Mouse (Mus musculus) embryo, embryonic 9.5 days (tissue): ENCODE data around the gene Rbm48.
"Not testable (repeated sequence)": the region's sequence is repeated elsewhere in the genome, so short reads cannot be mapped to it uniquely, and the experiment has no call there.

Source experiments
- DNase-seq: peaks from one replicate; pipeline ENCODE4 v3.0.0-alpha.2; 2017; ENCODE audit errors: extremely low spot score

Gene Rbm48

GRCm38 (mm10) chr5:3596399-3596766 lies at the start of gene Rbm48:
Gene Rbm48, minus strand, starts transcription at chr5:3596585.
- DNase-seq = peak; percentile 75

GRCm38 (mm10) chr5:3645326-3645725 lies 48.9 kb upstream of the Rbm48 start:
- no peak for DNase-seq

- DNase-seq = no peak
Measured at GRCm38 (mm10) chr5:3644621-3645020, 48.2 kb upstream of the Rbm48 start.

- DNase-seq = no peak
Measured at GRCm38 (mm10) chr5:3635286-3635685, 38.9 kb upstream of the Rbm48 start.

GRCm38 (mm10) chr5:3633951-3634350 lies 37.6 kb upstream of the Rbm48 start:
- no peak for DNase-seq

- no peak for DNase-seq
Measured at GRCm38 (mm10) chr5:3633315-3633714, 36.9 kb upstream of the Rbm48 start.

GRCm38 (mm10) chr5:3632285-3632684 lies 35.9 kb upstream of the Rbm48 start:
- DNase-seq = no peak

- no peak for DNase-seq
Measured at GRCm38 (mm10) chr5:3631512-3632271, 35.3 kb upstream of the Rbm48 start.

GRCm38 (mm10) chr5:3630055-3630454 lies 33.7 kb upstream of the Rbm48 start:
- DNase-seq = no peak

GRCm38 (mm10) chr5:3620486-3620885 lies 24.1 kb upstream of the Rbm48 start:
- no peak for DNase-seq

- not testable (repeated sequence) for DNase-seq
Measured at GRCm38 (mm10) chr5:3611835-3612234, 15.4 kb upstream of the Rbm48 start.

- no peak for DNase-seq
Measured at GRCm38 (mm10) chr5:3609241-3609640, 12.9 kb upstream of the Rbm48 start.

- DNase-seq = no peak
Measured at GRCm38 (mm10) chr5:3607114-3607513, 10.7 kb upstream of the Rbm48 start.

- DNase-seq = no peak
Measured at GRCm38 (mm10) chr5:3600790-3601189, 4.4 kb upstream of the Rbm48 start.

GRCm38 (mm10) chr5:3600298-3600697 lies 3.9 kb upstream of the Rbm48 start:
- no peak for DNase-seq

GRCm38 (mm10) chr5:3598766-3599165 lies 2.4 kb upstream of the Rbm48 start:
- DNase-seq = no peak

GRCm38 (mm10) chr5:3597171-3597570 lies 786 bp upstream of the Rbm48 start:
- no peak for DNase-seq

GRCm38 (mm10) chr5:3595693-3596398 lies 539 bp downstream of the Rbm48 start, which contains the start of gene Pex1:
Gene Pex1, plus strand, starts transcription at chr5:3596066.
- DNase-seq = peak; percentile 96

GRCm38 (mm10) chr5:3579066-3579465 lies 17.3 kb downstream of the Rbm48 start:
- no peak for DNase-seq

GRCm38 (mm10) chr5:3577939-3578338 lies 18.4 kb downstream of the Rbm48 start:
- DNase-seq = no peak

- no peak for DNase-seq
Measured at GRCm38 (mm10) chr5:3574825-3575224, 21.6 kb downstream of the Rbm48 start.

GRCm38 (mm10) chr5:3571266-3571665 lies 25.1 kb downstream of the Rbm48 start, which contains the start of gene 1700109H08Rik:
Gene 1700109H08Rik, plus strand, starts transcription at chr5:3571566.
- no peak for DNase-seq

- DNase-seq = no peak
Measured at GRCm38 (mm10) chr5:3554198-3554597, 42.2 kb downstream of the Rbm48 start.
